Mouse (Mus musculus) cortical plate, adult 2 months (tissue): ENCODE results near the gene Def8.

ENCODE experiments used
- CTCF ChIP-seq: fragments of 200-500 bp; IDR thresholded peaks from 2 replicates; pipeline ENCODE4 v1.5.1; 2011; ENCODE audit warnings: mild to moderate bottlenecking, control low read depth, low read length; ENCODE audit not compliant: insufficient read depth; ENCODE audit errors: extremely low read depth
- POLR2A ChIP-seq: fragments of 200-500 bp; IDR thresholded peaks from 2 replicates; pipeline ENCODE4 v1.6.1; 2011; ENCODE audit warnings: mild to moderate bottlenecking, low read length, control low read depth; ENCODE audit not compliant: insufficient read depth; ENCODE audit errors: extremely low read depth

GRCm38 (mm10) chr8:123507153-123507552 is 83.8 kb downstream of the Def8 start:
- TF ChIP-seq CTCF (no peak), POLR2A (no peak)
